Mouse (Mus musculus): ENCODE results near the gene Prkch.

DNA sequence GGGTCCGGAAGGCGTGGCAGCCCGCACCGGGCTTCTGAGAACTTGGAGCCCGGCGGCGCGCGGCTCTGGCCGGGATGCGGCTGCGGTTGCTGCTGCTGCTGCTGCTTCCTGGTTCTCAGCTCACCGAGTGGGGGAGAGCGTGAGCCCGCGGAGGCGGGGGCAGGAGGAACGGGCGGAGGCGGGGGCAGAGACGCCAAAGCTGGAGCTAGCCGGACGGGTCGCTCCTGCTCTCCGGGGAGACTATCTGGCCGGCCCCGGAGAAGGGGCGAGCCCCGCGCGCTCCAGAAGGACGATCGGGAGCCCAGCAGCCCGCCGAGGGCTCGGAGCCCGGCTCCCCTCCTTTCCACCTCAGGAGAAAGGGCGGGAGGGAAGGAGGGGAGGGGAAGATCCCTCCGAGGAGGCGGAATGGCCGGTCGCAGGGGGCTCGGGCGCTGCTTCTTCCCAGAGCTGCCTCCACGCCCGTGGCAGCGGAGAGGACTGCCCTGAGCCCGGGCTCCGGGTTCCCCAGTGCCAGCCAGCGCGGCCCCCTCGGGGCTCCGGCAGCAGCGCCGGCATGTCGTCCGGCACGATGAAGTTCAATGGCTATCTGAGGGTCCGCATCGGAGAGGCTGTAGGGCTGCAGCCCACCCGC is at the start of gene Prkch:
- TF ChIP-seq CTCF (IDR thresholded peaks at IDR 0.05; ENCODE audit: insufficient read depth, low read depth, low read length) (no peak), POLR2A (IDR thresholded peaks at IDR 0.05; ENCODE audit: insufficient read depth, low read depth, low read length) (no peak)
